Mouse (Mus musculus): ENCODE data around the gene Tprn. TPM values are rescaled to one million over a fixed set of nuclear protein-coding genes. Genes with fewer than 3 reads are reported as not detected.
A peak's percentile ranks its signal among the peaks of the same experiment; 100 is the strongest.

Tprn gene
- total RNA-seq, 1 experiment = 21.6 TPM

DNA sequence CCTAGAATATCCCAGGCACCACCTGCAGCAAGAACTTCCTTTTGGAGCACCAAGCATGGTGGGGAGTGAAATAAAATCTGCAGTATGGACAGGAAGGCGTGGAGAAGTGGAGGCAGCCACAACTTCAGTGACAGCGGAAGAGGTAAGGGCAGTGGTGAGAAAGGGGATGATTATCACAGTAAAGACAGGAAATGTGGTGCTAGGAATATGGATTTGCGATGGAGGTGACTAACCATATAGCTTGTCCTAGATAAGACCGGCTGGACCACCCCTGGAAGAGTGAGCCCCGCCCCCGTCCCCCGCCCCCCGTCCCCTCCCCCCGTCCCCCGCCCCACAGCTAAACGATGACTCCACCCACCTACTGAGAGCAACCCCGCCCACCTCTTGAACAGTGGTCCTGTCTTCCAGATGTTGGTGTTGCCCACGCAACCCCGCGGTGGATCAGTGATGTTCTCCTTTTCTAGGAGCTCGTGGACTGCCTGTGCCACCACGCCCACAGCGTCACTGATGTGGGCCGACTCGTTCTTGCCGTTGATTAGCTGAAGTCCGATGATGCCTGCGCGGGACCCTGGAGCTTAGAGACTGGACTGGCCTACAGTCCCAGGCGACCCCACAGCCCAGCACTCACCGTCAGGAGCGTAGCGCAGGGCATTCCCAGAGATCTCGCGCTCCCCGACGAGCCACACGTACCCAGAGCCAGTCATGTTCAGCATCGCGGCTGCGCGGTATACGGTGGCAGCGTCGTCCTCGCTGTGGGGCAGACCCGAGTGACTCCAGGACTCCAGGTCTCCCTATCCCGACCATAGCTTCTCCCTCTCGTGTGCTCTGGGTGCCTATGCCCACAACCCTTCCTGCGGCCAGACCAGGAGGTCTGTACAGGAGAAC, 42.5 kb downstream of the Tprn start:
- TF ChIP-seq MAFK (IDR thresholded peaks at IDR 0.05; ENCODE audit: insufficient read depth, low read depth, low read length) (no peak), ZNF384 (IDR thresholded peaks at IDR 0.05; ENCODE audit: low read depth, low read length) (no peak), HCFC1 (IDR thresholded peaks at IDR 0.05; ENCODE audit: borderline replicate concordance, insufficient read depth, low read length) (no peak), CHD2 (IDR thresholded peaks at IDR 0.05; ENCODE audit: low read depth, low read length) (no peak), ZC3H11A (IDR thresholded peaks at IDR 0.05; ENCODE audit: borderline replicate concordance, low read depth, low read length) (no peak)
- H3K4me3 ChIP-seq (ENCODE audit: insufficient read depth in 1 of 2, low read depth in 1 of 2, low read length in 2 of 2, poor library complexity in 1 of 2, severe bottlenecking in 1 of 2) = peak overlapping the region; percentile 53 to 56
- H3K9ac ChIP-seq (ENCODE audit: insufficient read depth, low read depth, low read length, poor library complexity, severe bottlenecking) = peak overlapping the region; percentile 57
- no peaks in the 10 kb centered on the region for H3K9me3 ChIP-seq (ENCODE audit: control insufficient read depth, insufficient read depth, low read depth, low read length)
- H3K27ac ChIP-seq (ENCODE audit: insufficient read depth, low read depth, low read length, poor library complexity, severe bottlenecking) = no peak overlapping the region
- peaks cover 0 to 3% of the 10 kb centered on the region in 2 experiments; a peak in 1 of 4 replicates for H3K4me1 ChIP-seq (ENCODE audit: control insufficient read depth in 2 of 2, insufficient read depth in 2 of 2, low read length in 2 of 2, poor library complexity in 1 of 2)
- DNase-seq (ENCODE audit: low read depth, low spot score) = no peak
- peaks cover 2% of the 10 kb centered on the region; the same call in 1 of the 2 replicates for H3K36me3 ChIP-seq (ENCODE audit: control insufficient read depth, insufficient read depth, low read length, poor library complexity, severe bottlenecking)
- in situ Hi-C loops (cut with MboI; ENCODE audit: low sequenced_read_pairs in 2 of 2, unreplicated experiment in 2 of 2) = no loop called here

DNA sequence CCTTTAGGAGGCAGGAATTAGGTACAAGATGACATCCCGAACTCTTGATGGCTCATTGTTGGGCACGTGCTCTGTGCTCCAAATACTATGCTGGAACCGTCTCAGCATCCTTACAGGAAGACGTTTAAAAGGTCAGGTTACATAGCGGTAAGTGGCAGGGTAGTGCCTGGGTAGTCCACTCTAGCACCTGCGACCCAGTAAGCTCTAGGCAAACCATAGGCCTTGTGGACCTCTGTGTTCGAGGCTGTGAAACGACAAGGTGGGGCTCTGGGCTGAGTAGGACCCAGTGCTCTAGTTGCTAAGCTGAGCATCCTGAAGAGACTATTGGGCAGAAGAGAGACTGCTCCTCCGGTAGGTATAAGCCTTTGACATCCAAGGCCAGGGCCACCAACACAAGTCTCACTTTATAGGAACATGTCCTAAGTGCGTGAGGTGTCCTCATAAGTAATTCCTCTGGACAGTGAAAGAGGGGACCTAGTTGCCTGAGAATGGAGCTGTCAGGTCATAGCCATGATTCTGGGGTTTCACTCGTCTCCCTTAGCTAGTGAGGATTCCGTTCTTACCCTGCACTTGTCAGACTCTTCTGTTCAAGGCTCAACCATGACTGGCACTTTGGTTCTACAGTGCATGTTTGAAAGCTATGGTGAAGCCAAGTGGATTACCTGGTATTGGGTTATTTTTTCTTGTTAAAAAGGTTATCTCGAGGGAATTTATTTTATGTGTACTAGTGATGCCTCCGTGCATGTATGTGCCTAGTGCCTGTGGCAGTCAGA, 43.4 kb downstream of the Tprn start:
- in situ Hi-C loops (cut with MboI; ENCODE audit: low sequenced_read_pairs in 2 of 2, unreplicated experiment in 2 of 2) = no loop called here
- no peaks in the 10 kb centered on the region for H3K9me3 ChIP-seq (ENCODE audit: control insufficient read depth, insufficient read depth, low read depth, low read length)
- no peak overlapping the region for H3K27ac ChIP-seq (ENCODE audit: insufficient read depth, low read depth, low read length, poor library complexity, severe bottlenecking)
- DNase-seq (ENCODE audit: low read depth, low spot score) = no peak
- H3K9ac ChIP-seq (ENCODE audit: insufficient read depth, low read depth, low read length, poor library complexity, severe bottlenecking) = 0 out of 2 replicates have a peak overlapping the region, but pooled peaks have one; percentile 57
- peaks cover 2% of the 10 kb centered on the region; the same call in 1 of the 2 replicates for H3K36me3 ChIP-seq (ENCODE audit: control insufficient read depth, insufficient read depth, low read length, poor library complexity, severe bottlenecking)
- TF ChIP-seq ZNF384 (IDR thresholded peaks at IDR 0.05; ENCODE audit: low read depth, low read length) (no peak), MAFK (IDR thresholded peaks at IDR 0.05; ENCODE audit: insufficient read depth, low read depth, low read length) (no peak)
- peak overlapping the region in 1 of 2 experiments; percentile 56; a peak in 2 of 4 replicates for H3K4me3 ChIP-seq (ENCODE audit: insufficient read depth in 1 of 2, low read depth in 1 of 2, low read length in 2 of 2, poor library complexity in 1 of 2, severe bottlenecking in 1 of 2)
- H3K4me1 ChIP-seq (ENCODE audit: control insufficient read depth in 2 of 2, insufficient read depth in 2 of 2, low read length in 2 of 2, poor library complexity in 1 of 2) = peaks cover 0 to 3% of the 10 kb centered on the region in 2 experiments; a peak in 1 of 4 replicates

DNA sequence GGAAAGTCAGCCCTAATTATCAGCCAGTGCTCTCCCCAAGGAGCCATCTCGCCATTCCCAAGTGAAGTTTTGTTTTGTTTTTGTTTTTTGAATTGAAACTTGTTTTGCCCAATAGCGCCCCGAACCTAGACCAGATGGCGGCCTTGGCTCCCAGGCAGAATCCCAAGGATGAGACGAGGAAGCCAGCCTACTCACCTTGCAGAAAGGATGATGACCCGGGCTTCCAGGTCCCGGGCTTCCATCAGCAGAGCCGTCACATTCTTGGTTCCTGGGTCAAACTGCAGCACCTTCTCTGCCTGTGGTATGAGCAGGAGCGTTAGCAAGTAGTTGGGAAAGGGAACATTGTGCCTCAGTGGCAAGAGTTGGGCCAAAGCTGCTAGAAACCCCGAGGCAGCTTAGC, 47.8 kb downstream of the Tprn start:
- 0 out of 2 replicates have a peak overlapping the region, but pooled peaks have one; percentile 2 for H3K9ac ChIP-seq (ENCODE audit: insufficient read depth, low read depth, low read length, poor library complexity, severe bottlenecking)
- H3K36me3 ChIP-seq (ENCODE audit: control insufficient read depth, insufficient read depth, low read length, poor library complexity, severe bottlenecking) = no peaks in the 10 kb centered on the region
- in situ Hi-C loops (cut with MboI; ENCODE audit: low sequenced_read_pairs in 2 of 2, unreplicated experiment in 2 of 2) = no loop called here
- H3K27ac ChIP-seq (ENCODE audit: insufficient read depth, low read depth, low read length, poor library complexity, severe bottlenecking) = no peak overlapping the region
- no peaks in the 10 kb centered on the region for H3K9me3 ChIP-seq (ENCODE audit: control insufficient read depth, insufficient read depth, low read depth, low read length)
- no peak for TF ChIP-seq HCFC1 (IDR thresholded peaks at IDR 0.05; ENCODE audit: borderline replicate concordance, insufficient read depth, low read length)
- no peak for TF ChIP-seq CHD2 (IDR thresholded peaks at IDR 0.05; ENCODE audit: low read depth, low read length)
- TF ChIP-seq ZNF384 (IDR thresholded peaks at IDR 0.05; ENCODE audit: low read depth, low read length) = no peak
- TF ChIP-seq MAFK (IDR thresholded peaks at IDR 0.05; ENCODE audit: insufficient read depth, low read depth, low read length) = no peak
- TF ChIP-seq ZC3H11A (IDR thresholded peaks at IDR 0.05; ENCODE audit: borderline replicate concordance, low read depth, low read length) = no peak
- no peak for DNase-seq (ENCODE audit: low read depth, low spot score)
- peaks cover 3 to 18% of the 10 kb centered on the region in 2 experiments; a peak in 3 of 4 replicates for H3K4me1 ChIP-seq (ENCODE audit: control insufficient read depth in 2 of 2, insufficient read depth in 2 of 2, low read length in 2 of 2, poor library complexity in 1 of 2)
- peak overlapping the region in 1 of 2 experiments; percentile 64; a peak in 1 of 4 replicates for H3K4me3 ChIP-seq (ENCODE audit: insufficient read depth in 1 of 2, low read depth in 1 of 2, low read length in 2 of 2, poor library complexity in 1 of 2, severe bottlenecking in 1 of 2)

DNA sequence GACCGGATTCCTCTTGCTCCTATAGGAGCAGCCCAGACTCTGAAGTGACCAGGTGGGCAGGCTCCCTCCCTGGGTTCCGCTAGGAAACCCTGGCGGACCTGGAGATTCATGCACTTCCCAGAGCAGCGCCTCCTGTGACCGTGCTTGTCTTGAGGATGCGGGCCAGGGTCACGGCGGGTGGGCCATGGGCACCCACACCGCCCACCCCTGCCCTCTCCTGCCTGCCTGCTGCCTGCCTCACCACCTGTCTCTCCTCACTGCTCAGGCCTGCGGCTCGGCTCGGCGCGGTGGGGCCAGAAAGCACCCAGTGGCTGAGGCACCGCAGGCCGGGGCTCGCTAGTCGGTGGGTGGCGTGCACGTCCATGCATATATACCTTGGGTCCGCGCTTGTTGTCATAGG, 48.6 kb downstream of the Tprn start:
- Histone ChIP-seq H3K9ac (ENCODE audit: insufficient read depth, low read depth, low read length, poor library complexity, severe bottlenecking) (peak overlapping the region; percentile 64), H3K4me3 (ENCODE audit: insufficient read depth in 1 of 2, low read depth in 1 of 2, low read length in 2 of 2, poor library complexity in 1 of 2, severe bottlenecking in 1 of 2) (peak overlapping the region; percentile 64 to 82)

More for the DNA sequence above, 48.6 kb downstream of the Tprn start:
- TF ChIP-seq MAFK (IDR thresholded peaks at IDR 0.05; ENCODE audit: insufficient read depth, low read depth, low read length) (no peak), ZNF384 (IDR thresholded peaks at IDR 0.05; ENCODE audit: low read depth, low read length) (no peak), CHD2 (IDR thresholded peaks at IDR 0.05; ENCODE audit: low read depth, low read length) (no peak), HCFC1 (IDR thresholded peaks at IDR 0.05; ENCODE audit: borderline replicate concordance, insufficient read depth, low read length) (no peak), ZC3H11A (IDR thresholded peaks at IDR 0.05; ENCODE audit: borderline replicate concordance, low read depth, low read length) (no peak)
- peaks cover 3 to 16% of the 10 kb centered on the region in 2 experiments; a peak in 3 of 4 replicates for H3K4me1 ChIP-seq (ENCODE audit: control insufficient read depth in 2 of 2, insufficient read depth in 2 of 2, low read length in 2 of 2, poor library complexity in 1 of 2)
- no peaks in the 10 kb centered on the region for H3K9me3 ChIP-seq (ENCODE audit: control insufficient read depth, insufficient read depth, low read depth, low read length)
- no peaks in the 10 kb centered on the region for H3K36me3 ChIP-seq (ENCODE audit: control insufficient read depth, insufficient read depth, low read length, poor library complexity, severe bottlenecking)
- no peak overlapping the region for H3K27ac ChIP-seq (ENCODE audit: insufficient read depth, low read depth, low read length, poor library complexity, severe bottlenecking)
- DNase-seq (ENCODE audit: low read depth, low spot score) = no peak
- in situ Hi-C loops (cut with MboI; ENCODE audit: low sequenced_read_pairs in 2 of 2, unreplicated experiment in 2 of 2) = no loop called here

Measured in ES-E14 (cell line).